Mouse (Mus musculus) myocyte (in vitro differentiated cells): ENCODE data around the gene Col1a1. TPM values are rescaled to one million over a fixed set of nuclear protein-coding genes. Genes with fewer than 3 reads are reported as not detected.

Source experiments
- H3K27me3 ChIP-seq: one replicate; pipeline ENCODE4 v1.6.1; 2011; ENCODE audit not compliant: control insufficient read depth, insufficient read depth, insufficient read length
- H3K36me3 ChIP-seq: one replicate; pipeline ENCODE4 v1.6.1; 2011; ENCODE audit not compliant: control insufficient read depth, insufficient read depth
- H3K4me2 ChIP-seq: one replicate; pipeline ENCODE4 v1.6.1; 2011; ENCODE audit warnings: low read depth, control low read depth
- H3K4me3 ChIP-seq: one replicate; pipeline ENCODE4 v1.5.1; 2011; ENCODE audit warnings: mild to moderate bottlenecking, control low read depth, moderate library complexity
- H3K79me2 ChIP-seq: one replicate; pipeline ENCODE4 v1.6.1; 2011; ENCODE audit not compliant: control insufficient read depth, insufficient read depth
- H3ac ChIP-seq: one replicate; pipeline ENCODE4 v1.6.1; 2011; ENCODE audit not compliant: control insufficient read depth, insufficient read length
- CEBPB ChIP-seq: IDR thresholded peaks from 2 replicates; pipeline ENCODE4 v1.6.1; 2011; ENCODE audit warnings: mild to moderate bottlenecking, moderate library complexity; ENCODE audit not compliant: poor library complexity, insufficient read depth, severe bottlenecking
- E2F4 ChIP-seq: IDR thresholded peaks from one replicate; pipeline ENCODE4 v1.6.1; 2011; ENCODE audit warnings: mild to moderate bottlenecking, control low read depth, moderate library complexity; ENCODE audit not compliant: insufficient read depth
- MAX ChIP-seq: IDR thresholded peaks from one replicate; pipeline ENCODE4 v1.6.1; 2011; ENCODE audit warnings: low read depth, mild to moderate bottlenecking, control low read depth
- MYOD1 ChIP-seq, 3 experiments: IDR thresholded peaks; one replicate each; pipeline ENCODE4 v1.6.1; 2011; ENCODE audit warnings: control low read depth in 2 of 3, low read depth in 2 of 3, mild to moderate bottlenecking in 2 of 3, moderate library complexity in 1 of 3; ENCODE audit not compliant: insufficient read length in 2 of 3, control insufficient read depth in 1 of 3
- MYOG ChIP-seq, 3 experiments: IDR thresholded peaks; one replicate each; pipeline ENCODE4 v1.6.1; 2011; ENCODE audit warnings: control low read depth in 2 of 3, low read depth in 2 of 3, mild to moderate bottlenecking in 2 of 3; ENCODE audit not compliant: insufficient read length in 2 of 3, control insufficient read depth in 1 of 3, insufficient read depth in 1 of 3
- POLR2A ChIP-seq: IDR thresholded peaks from one replicate; pipeline ENCODE4 v1.6.1; 2011; ENCODE audit warnings: low read depth, mild to moderate bottlenecking, control low read depth, moderate library complexity; ENCODE audit not compliant: insufficient read length
- POLR2AphosphoS2 ChIP-seq: IDR thresholded peaks from one replicate; pipeline ENCODE4 v1.6.1; 2011; ENCODE audit warnings: low read depth, control low read depth; ENCODE audit not compliant: insufficient read length
- REST ChIP-seq: IDR thresholded peaks from one replicate; pipeline ENCODE4 v1.6.1; 2011; ENCODE audit warnings: mild to moderate bottlenecking, control low read depth, moderate library complexity; ENCODE audit not compliant: insufficient read depth, insufficient read length
- SRF ChIP-seq: IDR thresholded peaks from one replicate; pipeline ENCODE4 v1.6.1; 2011; ENCODE audit warnings: low read depth; ENCODE audit not compliant: control insufficient read depth, insufficient read length
- TCF12 ChIP-seq: IDR thresholded peaks from one replicate; pipeline ENCODE4 v1.6.1; 2011; ENCODE audit warnings: mild to moderate bottlenecking, control low read depth; ENCODE audit not compliant: poor library complexity, insufficient read depth, severe bottlenecking
- TCF3 ChIP-seq: IDR thresholded peaks from one replicate; pipeline ENCODE4 v1.6.1; 2011; ENCODE audit warnings: low read depth, control low read depth; ENCODE audit not compliant: insufficient read length
- USF1 ChIP-seq: IDR thresholded peaks from one replicate; pipeline ENCODE4 v1.6.1; 2011; ENCODE audit warnings: low read depth, mild to moderate bottlenecking, control low read depth, moderate library complexity
- polyA plus RNA-seq: library from polyadenylated mRNA; unstranded; fragments of >200 nt; fragmentation: generic; extraction: Trizol; gene quantifications from one replicate; pipeline ENCODE4 v1.2.1, GENCODE M21; 2012; ENCODE audit warnings: missing spikeins

Gene Col1a1
- polyA plus RNA-seq, 1 experiment, result 206 TPM

- Histone ChIP-seq H3K79me2 (peaks cover 8% of the 10 kb centered on the region), H3K4me2 (peak overlapping the region; percentile 95), H3K4me3 (no peak overlapping the region), H3K27me3 (no peaks in the 10 kb centered on the region), H3ac (no peak overlapping the region), H3K36me3 (peaks cover 4% of the 10 kb centered on the region)
- no peak for TF ChIP-seq CEBPB
- no peak for TF ChIP-seq POLR2A
- TF ChIP-seq E2F4, result no peak
- TF ChIP-seq TCF3, result no peak
- no peak for TF ChIP-seq MAX
- no peak for TF ChIP-seq POLR2AphosphoS2
- TF ChIP-seq MYOG (IDR thresholded peaks at IDR 0.05; ENCODE audit: control insufficient read depth in 1 of 3, insufficient read depth in 1 of 3, insufficient read length in 2 of 3, low read depth in 2 of 3), result no peak
- TF ChIP-seq REST, result no peak
- TF ChIP-seq TCF12, result no peak
- TF ChIP-seq SRF, result no peak
- no peak for TF ChIP-seq MYOD1 (IDR thresholded peaks at IDR 0.05; ENCODE audit: control insufficient read depth in 1 of 3, insufficient read length in 2 of 3, low read depth in 2 of 3)
- TF ChIP-seq USF1, result no peak
Measured at GRCm38 (mm10) chr11:94941121-94941520, 5.1 kb downstream of the Col1a1 start.

GRCm38 (mm10) chr11:94941776-94942175 is 5.8 kb downstream of the Col1a1 start:
- Histone ChIP-seq H3K27me3 (no peaks in the 10 kb centered on the region), H3K4me3 (no peak overlapping the region)

GRCm38 (mm10) chr11:94942282-94943023 is 6.4 kb downstream of the Col1a1 start:
- H3K4me2 ChIP-seq, result peak overlapping the region; percentile 95
- peaks cover 8% of the 10 kb centered on the region for H3K36me3 ChIP-seq
- H3K27me3 ChIP-seq, result no peaks in the 10 kb centered on the region

More at GRCm38 (mm10) chr11:94941776-94942175, 5.8 kb downstream of the Col1a1 start:
- Histone ChIP-seq H3K79me2 (peaks cover 8% of the 10 kb centered on the region), H3ac (no peak overlapping the region), H3K36me3 (peaks cover 4% of the 10 kb centered on the region), H3K4me2 (peak overlapping the region; percentile 95)
- TF ChIP-seq TCF12 (no peak), USF1 (no peak), SRF (no peak), TCF3 (no peak), CEBPB (no peak), POLR2A (no peak)

GRCm38 (mm10) chr11:94943054-94943453 is 7.0 kb downstream of the Col1a1 start:
- peaks cover 8% of the 10 kb centered on the region for H3K36me3 ChIP-seq
- no peaks in the 10 kb centered on the region for H3K27me3 ChIP-seq
- TF ChIP-seq REST (no peak), POLR2A (no peak), POLR2AphosphoS2 (peak; percentile 12)
- H3K4me3 ChIP-seq, result no peak overlapping the region
- no peak overlapping the region for H3ac ChIP-seq
- no peak overlapping the region for H3K4me2 ChIP-seq
- H3K79me2 ChIP-seq, result peaks cover 8% of the 10 kb centered on the region

More at GRCm38 (mm10) chr11:94942282-94943023, 6.4 kb downstream of the Col1a1 start:
- no peak overlapping the region for H3K4me3 ChIP-seq
- H3K79me2 ChIP-seq, result peaks cover 8% of the 10 kb centered on the region
- no peak overlapping the region for H3ac ChIP-seq
- TF ChIP-seq E2F4 (no peak), MYOD1 (IDR thresholded peaks at IDR 0.05; ENCODE audit: control insufficient read depth in 1 of 3, insufficient read length in 2 of 3, low read depth in 2 of 3) (no peak), TCF12 (no peak), SRF (no peak), TCF3 (no peak), MYOG (IDR thresholded peaks at IDR 0.05; ENCODE audit: control insufficient read depth in 1 of 3, insufficient read depth in 1 of 3, insufficient read length in 2 of 3, low read depth in 2 of 3) (no peak), POLR2A (no peak), POLR2AphosphoS2 (no peak), CEBPB (no peak), REST (no peak), USF1 (no peak), MAX (no peak)

GRCm38 (mm10) chr11:94944295-94944694 is 8.3 kb downstream of the Col1a1 start:
- Histone ChIP-seq H3K4me3 (no peak overlapping the region), H3K79me2 (no peaks in the 10 kb centered on the region), H3K27me3 (no peaks in the 10 kb centered on the region), H3ac (no peak overlapping the region), H3K4me2 (peak overlapping the region; percentile 20), H3K36me3 (peaks cover 13% of the 10 kb centered on the region)
- TF ChIP-seq TCF3 (no peak), SRF (no peak), E2F4 (no peak), MYOD1 (IDR thresholded peaks at IDR 0.05; ENCODE audit: control insufficient read depth in 1 of 3, insufficient read length in 2 of 3, low read depth in 2 of 3) (no peak), USF1 (no peak), TCF12 (no peak), POLR2AphosphoS2 (no peak), CEBPB (no peak), POLR2A (no peak), MYOG (IDR thresholded peaks at IDR 0.05; ENCODE audit: control insufficient read depth in 1 of 3, insufficient read depth in 1 of 3, insufficient read length in 2 of 3, low read depth in 2 of 3) (no peak), MAX (no peak), REST (no peak)
